Mouse (Mus musculus): ENCODE data around the gene Tdrd9. TPM values are rescaled to one million over a fixed set of nuclear protein-coding genes. Genes with fewer than 3 reads are reported as not detected.
A peak's percentile ranks its signal among the peaks of the same experiment; 100 is the strongest.

Tdrd9 gene
- polyA plus RNA-seq, 1 experiment from 2014 or later, result 0.47 TPM

DNA sequence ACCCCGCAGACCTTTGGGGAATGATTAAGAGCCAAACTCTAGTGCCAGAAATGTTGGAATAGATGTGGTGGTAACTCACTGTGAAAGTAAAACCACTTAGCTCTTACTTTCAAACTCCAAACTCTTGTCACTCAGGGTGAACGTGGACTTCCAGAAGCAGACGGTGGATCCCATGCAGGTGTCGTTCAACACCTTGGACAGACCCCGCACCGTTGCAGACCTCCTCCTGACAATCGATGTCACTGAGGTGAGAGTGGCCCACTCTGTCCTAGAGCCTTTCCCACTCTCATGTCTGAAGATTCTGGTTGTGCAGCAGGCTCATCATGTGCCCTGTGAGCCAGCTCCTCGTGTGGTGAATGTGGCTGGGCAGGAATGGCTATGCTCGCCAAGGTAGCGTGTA lies 67.8 kb downstream of the Tdrd9 start:
- peaks cover 6% of the 10 kb centered on the region; the same call in 1 of the 2 replicates for H3K4me1 ChIP-seq
- H3K36me3 ChIP-seq, result no peaks in the 10 kb centered on the region
- H3K27me3 ChIP-seq, result no peaks in the 10 kb centered on the region
- WGBS, result 80% methylated on average over 10 of the region's 10 CpGs
- H3K9me3 ChIP-seq (replicated peaks), result no peaks in the 10 kb centered on the region
- H3K9ac ChIP-seq, result no peak overlapping the region
- no peak overlapping the region for H3K4me2 ChIP-seq
- H3K27ac ChIP-seq, result no peak overlapping the region
- H3K4me3 ChIP-seq (replicated peaks), result no peak overlapping the region
- ATAC-seq (replicated peaks; ENCODE audit: low FRiP score), result no peak

DNA sequence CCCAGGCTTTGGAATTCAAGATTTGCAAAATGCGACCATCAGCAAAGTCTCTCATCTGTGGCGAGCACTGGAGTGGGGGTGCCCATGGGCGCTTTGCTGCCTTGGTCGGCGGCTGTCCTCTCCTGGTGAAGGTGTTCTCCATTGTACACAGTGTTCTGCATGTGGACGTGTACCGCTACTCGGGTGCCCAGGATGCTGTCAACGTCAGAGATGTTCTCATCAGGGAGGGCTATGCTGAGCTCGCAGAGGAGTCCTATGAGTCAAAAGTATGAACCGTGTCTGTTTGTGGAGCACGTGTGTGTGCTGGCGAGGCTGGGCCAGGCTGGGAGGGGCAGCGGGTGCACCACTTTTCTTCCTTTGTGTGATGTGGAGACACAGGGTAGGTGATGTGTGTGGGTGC lies 71.3 kb downstream of the Tdrd9 start:
- peaks cover 6% of the 10 kb centered on the region; the same call in 1 of the 2 replicates for H3K4me1 ChIP-seq
- no peak overlapping the region for H3K27ac ChIP-seq
- no peak overlapping the region for H3K4me2 ChIP-seq
- H3K4me3 ChIP-seq (replicated peaks), result no peak overlapping the region
- no peaks in the 10 kb centered on the region for H3K27me3 ChIP-seq
- 82% methylated on average over 14 of the region's 14 CpGs for WGBS
- no peaks in the 10 kb centered on the region for H3K9me3 ChIP-seq (replicated peaks)
- H3K36me3 ChIP-seq, result no peaks in the 10 kb centered on the region
- ATAC-seq (replicated peaks; ENCODE audit: low FRiP score), result no peak
- no peak overlapping the region for H3K9ac ChIP-seq

DNA sequence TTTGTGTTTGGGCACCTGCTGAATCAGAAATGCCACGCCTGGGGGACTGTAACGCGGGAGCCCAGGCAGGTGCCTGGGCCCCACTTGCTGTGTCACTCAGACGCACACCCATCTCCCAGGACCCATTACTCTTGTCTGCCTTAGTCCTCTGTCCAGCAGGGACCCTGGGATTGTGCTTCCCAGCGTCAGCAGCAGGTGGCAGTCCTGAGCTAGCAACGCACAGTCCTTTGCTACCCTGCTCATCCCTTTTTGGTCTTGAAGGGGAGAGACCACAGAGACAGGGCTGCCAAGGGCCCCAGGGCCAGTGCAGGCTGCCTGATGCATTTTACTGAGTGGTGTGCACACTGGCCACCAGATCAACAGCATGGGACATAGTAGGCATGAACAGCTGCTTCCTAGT lies 106.3 kb downstream of the Tdrd9 start:
- H3K9me3 ChIP-seq (replicated peaks), result no peaks in the 10 kb centered on the region
- 0 out of 2 replicates have a peak, but pooled peaks cover 8% of the 10 kb centered on the region for H3K27me3 ChIP-seq
- WGBS, result 5% methylated on average over 6 of the region's 6 CpGs
- H3K9ac ChIP-seq, result no peak overlapping the region
- no peak overlapping the region for H3K4me2 ChIP-seq
- ATAC-seq (replicated peaks; ENCODE audit: low FRiP score), result 0 out of 2 replicates have a peak, but pooled peaks have one; percentile 40
- no peaks in the 10 kb centered on the region for H3K4me1 ChIP-seq
- no peaks in the 10 kb centered on the region for H3K36me3 ChIP-seq
- no peak overlapping the region for H3K27ac ChIP-seq
- no peak overlapping the region for H3K4me3 ChIP-seq (replicated peaks)

DNA sequence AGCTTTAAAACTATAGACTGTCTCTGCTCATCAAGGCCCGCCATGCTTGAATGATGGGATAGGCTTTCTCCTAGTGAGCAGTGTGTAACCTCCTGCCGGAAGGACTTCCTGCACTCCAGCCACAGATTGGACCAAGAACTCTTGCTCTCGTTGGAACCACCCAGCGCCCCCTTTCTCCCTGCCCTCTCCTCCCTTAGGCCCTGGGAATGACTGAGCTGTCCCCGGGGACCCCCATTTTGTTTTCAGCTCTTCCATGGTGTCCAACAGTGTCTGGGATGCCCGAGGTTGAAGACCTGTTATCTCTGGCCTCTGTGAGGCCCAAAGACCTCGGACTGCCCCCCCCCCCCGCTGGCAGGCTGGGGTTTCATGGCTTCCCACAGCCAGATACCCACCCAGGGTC lies 108.6 kb downstream of the Tdrd9 start:
- H3K36me3 ChIP-seq, result no peaks in the 10 kb centered on the region
- H3K27ac ChIP-seq, result no peak overlapping the region
- 75% methylated on average over 8 of the region's 8 CpGs for WGBS
- no peaks in the 10 kb centered on the region for H3K9me3 ChIP-seq (replicated peaks)
- no peaks in the 10 kb centered on the region for H3K4me1 ChIP-seq
- no peak overlapping the region for H3K9ac ChIP-seq
- ATAC-seq (replicated peaks; ENCODE audit: low FRiP score), result no peak
- H3K4me2 ChIP-seq, result no peak overlapping the region
- no peak overlapping the region for H3K4me3 ChIP-seq (replicated peaks)
- H3K27me3 ChIP-seq, result 0 out of 2 replicates have a peak, but pooled peaks cover 8% of the 10 kb centered on the region

DNA sequence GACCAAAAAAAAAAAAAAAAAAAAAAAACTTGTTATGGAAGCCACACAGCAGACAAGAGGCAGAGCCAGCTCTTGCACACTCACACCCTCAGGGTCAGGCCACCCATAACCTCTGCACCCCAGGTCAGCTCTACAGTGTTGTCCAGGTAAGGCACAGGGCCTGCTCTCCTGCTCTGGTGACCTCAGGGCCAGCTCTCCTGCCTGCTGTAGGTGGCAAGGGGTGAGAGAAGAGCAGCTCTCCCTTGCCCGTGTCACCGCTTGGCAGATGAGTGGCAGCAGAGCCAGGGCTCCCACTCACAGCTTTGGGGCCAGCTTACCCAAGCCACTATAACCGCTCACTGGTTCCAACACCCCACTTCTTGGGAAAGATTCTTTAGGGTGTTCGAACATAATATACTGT lies 109.6 kb downstream of the Tdrd9 start:
- Histone ChIP-seq H3K27ac (no peak overlapping the region), H3K4me1 (no peaks in the 10 kb centered on the region), H3K4me3 (replicated peaks) (no peak overlapping the region), H3K4me2 (no peak overlapping the region), H3K36me3 (no peaks in the 10 kb centered on the region), H3K27me3 (0 out of 2 replicates have a peak, but pooled peaks cover 8% of the 10 kb centered on the region), H3K9ac (no peak overlapping the region), H3K9me3 (replicated peaks) (no peaks in the 10 kb centered on the region)
- WGBS, result 93% methylated on average over 4 of the region's 4 CpGs
- no peak for ATAC-seq (replicated peaks; ENCODE audit: low FRiP score)

DNA sequence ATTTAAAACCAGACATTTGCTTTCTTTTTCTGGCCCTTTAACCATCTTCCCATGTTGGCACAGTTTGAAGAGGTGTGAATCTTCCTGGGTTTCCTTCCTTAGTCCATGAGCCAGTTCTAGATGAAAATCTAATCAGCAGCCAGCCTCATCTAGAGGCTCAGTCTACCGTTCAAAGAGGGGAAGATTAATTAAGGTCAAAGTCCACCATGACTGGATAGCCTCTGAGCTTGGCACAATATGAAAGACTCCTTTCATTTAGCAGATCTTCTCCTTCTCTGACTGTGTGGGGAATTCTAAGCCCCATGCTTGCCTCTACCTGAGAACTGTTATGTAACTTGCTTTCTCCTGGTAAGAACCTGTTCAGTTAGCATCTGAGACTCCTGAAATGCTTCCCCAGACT lies 110.9 kb downstream of the Tdrd9 start:
- H3K4me3 ChIP-seq (replicated peaks), result no peak overlapping the region
- peaks cover 6% of the 10 kb centered on the region for H3K4me1 ChIP-seq
- no peak for ATAC-seq (replicated peaks; ENCODE audit: low FRiP score)
- H3K9ac ChIP-seq, result no peak overlapping the region
- H3K4me2 ChIP-seq, result no peak overlapping the region
- H3K9me3 ChIP-seq (replicated peaks), result no peaks in the 10 kb centered on the region
- H3K27ac ChIP-seq, result no peak overlapping the region
- 0 out of 2 replicates have a peak, but pooled peaks cover 6% of the 10 kb centered on the region for H3K27me3 ChIP-seq
- H3K36me3 ChIP-seq, result no peaks in the 10 kb centered on the region
- 24% methylated on average over 1 of the region's 1 CpGs for WGBS

DNA sequence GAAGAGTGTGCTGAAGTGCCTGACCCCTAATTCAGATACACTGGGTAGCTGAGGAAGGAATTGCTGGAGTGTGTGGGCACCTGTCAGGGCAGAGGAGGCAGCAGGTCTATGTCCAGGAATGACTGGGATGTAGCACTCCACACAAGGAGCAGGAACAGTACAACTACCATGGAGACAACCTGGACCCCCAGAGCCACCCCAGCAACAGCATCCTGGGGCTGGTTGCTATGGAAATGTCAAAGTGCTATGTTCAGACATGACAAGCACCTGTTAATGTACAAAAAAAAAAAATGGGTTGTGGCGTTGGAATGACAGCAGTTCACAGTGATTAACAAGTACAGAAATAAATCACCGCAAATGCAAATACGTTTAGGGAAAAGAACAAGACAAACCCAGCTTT lies 114.9 kb downstream of the Tdrd9 start:
- H3K27ac ChIP-seq, result no peak overlapping the region
- no peak for ATAC-seq (replicated peaks; ENCODE audit: low FRiP score)
- no peaks in the 10 kb centered on the region for H3K36me3 ChIP-seq
- H3K9ac ChIP-seq, result no peak overlapping the region
- no peaks in the 10 kb centered on the region for H3K9me3 ChIP-seq (replicated peaks)
- peaks cover 9% of the 10 kb centered on the region for H3K27me3 ChIP-seq
- 75% methylated on average over 3 of the region's 3 CpGs for WGBS
- H3K4me2 ChIP-seq, result no peak overlapping the region
- no peak overlapping the region for H3K4me3 ChIP-seq (replicated peaks)
- peaks cover 12% of the 10 kb centered on the region for H3K4me1 ChIP-seq

DNA sequence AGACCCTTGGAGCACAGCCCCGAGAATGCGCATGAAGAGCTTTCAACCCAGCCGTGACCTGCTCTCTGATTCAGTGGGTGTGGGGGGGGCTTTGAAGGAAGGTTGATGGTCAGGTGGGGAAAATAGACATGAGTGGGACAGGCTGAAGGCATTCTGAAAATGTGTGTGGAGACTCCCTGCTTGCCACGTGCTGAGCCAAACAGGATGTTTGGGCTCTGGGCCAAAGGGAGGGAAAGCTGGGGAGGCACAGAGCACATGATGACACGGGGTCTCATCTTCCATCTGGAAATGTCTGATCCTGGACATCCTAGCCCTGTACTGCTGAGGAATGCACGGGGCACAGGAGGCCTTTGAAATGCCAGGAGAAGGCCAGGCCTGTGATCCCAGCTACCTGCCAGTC lies 115.4 kb downstream of the Tdrd9 start:
- WGBS, result 55% methylated on average over 6 of the region's 6 CpGs
- H3K9ac ChIP-seq, result no peak overlapping the region
- H3K27me3 ChIP-seq, result peaks cover 13% of the 10 kb centered on the region
- H3K4me3 ChIP-seq (replicated peaks), result no peak overlapping the region
- H3K4me2 ChIP-seq, result no peak overlapping the region
- H3K4me1 ChIP-seq, result peaks cover 12% of the 10 kb centered on the region
- no peaks in the 10 kb centered on the region for H3K9me3 ChIP-seq (replicated peaks)
- H3K27ac ChIP-seq, result no peak overlapping the region
- no peak for ATAC-seq (replicated peaks; ENCODE audit: low FRiP score)
- H3K36me3 ChIP-seq, result no peaks in the 10 kb centered on the region

DNA sequence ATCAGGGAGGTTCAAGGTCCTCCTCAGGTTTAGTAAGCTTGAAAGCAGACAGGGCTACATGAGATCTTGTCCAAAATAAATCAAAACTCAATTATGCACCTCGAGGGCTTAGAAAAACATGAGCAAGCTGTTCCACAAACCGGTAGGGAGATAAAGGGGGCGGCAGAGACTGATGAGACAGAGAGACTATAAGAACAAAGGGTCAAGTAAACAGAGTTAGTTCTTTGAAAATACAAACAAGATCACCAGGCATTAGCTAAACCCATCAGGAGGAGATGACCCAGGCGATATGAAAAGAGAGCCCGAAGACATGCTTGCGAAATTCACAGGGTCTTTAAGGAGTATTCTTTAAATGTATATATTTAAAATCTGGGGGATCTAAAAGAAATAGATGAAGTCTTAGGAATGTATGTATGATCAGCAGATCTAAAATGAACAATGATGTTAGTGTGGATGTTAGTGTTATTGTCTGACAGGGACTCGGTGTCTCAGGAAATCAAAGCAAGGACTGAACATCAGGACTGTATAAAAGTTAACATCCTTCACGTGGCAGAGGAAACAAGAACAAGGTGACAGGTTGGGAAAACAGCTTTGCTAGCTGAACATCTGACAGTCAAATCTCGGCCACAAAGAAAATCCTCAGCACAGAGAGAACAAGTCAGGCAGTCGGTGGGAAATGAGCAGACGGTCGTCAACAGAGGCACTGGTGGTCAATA lies 117.4 kb downstream of the Tdrd9 start:
- no peak for ATAC-seq (replicated peaks; ENCODE audit: low FRiP score)
- Histone ChIP-seq H3K4me2 (no peak overlapping the region), H3K9ac (no peak overlapping the region), H3K27ac (no peak overlapping the region), H3K4me1 (peaks cover 12% of the 10 kb centered on the region), H3K9me3 (replicated peaks) (no peaks in the 10 kb centered on the region), H3K36me3 (no peaks in the 10 kb centered on the region), H3K27me3 (peaks cover 19% of the 10 kb centered on the region), H3K4me3 (replicated peaks) (no peak overlapping the region)
- WGBS, result 39% methylated on average over 12 of the region's 12 CpGs

DNA sequence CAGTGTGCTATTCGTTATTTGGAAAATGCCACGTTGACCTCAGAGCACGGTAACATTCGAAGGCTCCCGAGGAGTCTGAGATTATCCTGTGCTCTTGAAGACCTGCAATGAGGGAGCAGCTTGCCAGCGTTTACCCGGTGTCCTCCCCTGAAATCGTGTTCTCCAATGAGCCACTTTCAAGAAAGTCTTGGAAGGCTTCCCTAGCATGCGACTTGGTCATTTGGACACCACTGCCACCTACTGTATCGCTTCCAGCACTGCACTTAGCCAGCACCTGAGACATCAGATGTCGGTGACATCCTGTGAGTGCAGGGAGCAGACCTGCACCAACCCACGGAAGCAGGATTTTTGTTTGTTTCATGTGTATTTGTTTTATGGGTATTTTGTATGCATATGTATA lies 119.7 kb downstream of the Tdrd9 start:
- Histone ChIP-seq H3K36me3 (no peaks in the 10 kb centered on the region), H3K27ac (no peak overlapping the region), H3K9ac (no peak overlapping the region), H3K4me2 (peak overlapping the region; percentile 20; the same call in 1 of the 2 replicates), H3K4me1 (peaks cover 14% of the 10 kb centered on the region), H3K4me3 (replicated peaks) (no peak overlapping the region), H3K9me3 (replicated peaks) (no peaks in the 10 kb centered on the region), H3K27me3 (peaks cover 23% of the 10 kb centered on the region)
- ATAC-seq (replicated peaks; ENCODE audit: low FRiP score), result peak; percentile 67; the same call in 1 of the 2 replicates
- 8% methylated on average over 12 of the region's 12 CpGs for WGBS

DNA sequence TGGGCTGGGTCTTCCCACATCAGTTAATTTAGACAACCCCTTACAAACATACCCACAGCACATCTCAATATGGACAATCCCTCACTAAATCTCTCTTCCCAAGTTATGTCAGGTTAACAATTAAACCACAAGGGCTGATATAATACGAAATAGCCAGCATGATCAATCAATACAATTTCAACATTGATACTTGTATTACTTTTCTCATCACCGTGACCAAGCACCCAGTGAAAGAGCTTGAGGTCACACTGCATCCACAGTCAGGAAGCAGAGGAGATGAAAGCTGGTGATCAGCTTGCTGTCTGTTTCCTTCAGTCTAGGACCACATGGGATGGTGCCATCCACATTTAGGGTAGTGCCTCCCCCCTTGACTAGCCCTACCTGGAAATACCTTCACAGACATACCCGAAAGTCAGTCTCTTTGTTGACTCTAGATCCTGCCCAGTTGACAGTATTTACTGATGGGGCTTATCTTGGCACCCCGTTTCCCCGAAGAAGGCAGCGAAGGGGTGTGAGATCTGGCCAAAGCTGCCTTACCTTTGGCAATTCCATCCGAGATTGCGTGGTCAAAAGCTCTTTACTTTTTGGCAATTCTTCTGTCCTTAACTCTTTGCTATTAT lies 123.0 kb downstream of the Tdrd9 start:
- Histone ChIP-seq H3K9ac (no peak overlapping the region), H3K27ac (no peak overlapping the region), H3K27me3 (peaks cover 23% of the 10 kb centered on the region), H3K4me1 (peaks cover 16% of the 10 kb centered on the region), H3K36me3 (no peaks in the 10 kb centered on the region), H3K9me3 (replicated peaks) (no peaks in the 10 kb centered on the region), H3K4me2 (no peak overlapping the region), H3K4me3 (replicated peaks) (no peak overlapping the region)
- no peak for ATAC-seq (replicated peaks; ENCODE audit: low FRiP score)
- 87% methylated on average over 8 of the region's 8 CpGs for WGBS

DNA sequence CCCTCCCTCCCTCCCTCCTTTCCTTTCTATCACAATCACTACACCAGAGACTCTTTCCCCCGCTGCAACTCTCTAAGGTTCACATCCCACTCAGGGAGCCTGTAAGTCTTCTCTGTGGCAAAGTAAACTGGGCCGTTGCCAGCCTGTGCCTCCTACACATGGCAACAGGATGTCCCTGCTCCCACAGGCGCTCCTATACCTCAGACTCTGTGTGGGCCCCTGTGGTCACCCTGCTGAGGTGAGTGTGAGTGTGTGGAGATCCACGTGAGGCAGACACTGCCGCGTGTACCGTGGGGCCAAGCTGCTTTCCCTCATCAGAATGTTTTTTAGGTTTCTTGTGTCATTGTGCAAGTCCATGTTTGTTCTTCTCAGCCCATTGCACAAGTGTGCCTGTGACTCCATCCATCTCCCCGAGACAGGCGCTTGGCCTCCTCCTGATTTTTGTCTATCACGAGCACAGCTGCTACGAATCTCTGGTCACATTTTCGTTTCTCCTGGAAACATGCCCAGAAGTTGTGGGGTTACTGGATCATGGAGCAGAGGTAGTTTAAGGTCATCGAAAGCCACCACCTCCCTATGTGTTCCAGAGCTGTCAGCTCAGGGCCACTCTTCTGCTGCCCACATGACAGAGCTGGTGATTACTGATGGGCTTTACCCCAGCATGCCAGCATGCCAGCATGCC lies 124.8 kb downstream of the Tdrd9 start:
- no peaks in the 10 kb centered on the region for H3K36me3 ChIP-seq
- no peak overlapping the region for H3K9ac ChIP-seq
- H3K27me3 ChIP-seq, result peaks cover 15% of the 10 kb centered on the region
- no peak overlapping the region for H3K4me3 ChIP-seq (replicated peaks)
- ATAC-seq (replicated peaks; ENCODE audit: low FRiP score), result 0 out of 2 replicates have a peak, but pooled peaks have one; percentile 46
- no peak overlapping the region for H3K27ac ChIP-seq
- H3K9me3 ChIP-seq (replicated peaks), result no peaks in the 10 kb centered on the region
- H3K4me1 ChIP-seq, result peaks cover 9% of the 10 kb centered on the region
- H3K4me2 ChIP-seq, result no peak overlapping the region
- WGBS, result 24% methylated on average over 13 of the region's 13 CpGs
